Mouse (Mus musculus): Measurements from ENCODE around the gene Sez6. TPM values are rescaled to one million over a fixed set of nuclear protein-coding genes. Genes with fewer than 3 reads are reported as not detected.

Sez6 gene
- 0.30 and 0.61 TPM in 2 replicates for polyA plus RNA-seq (2012; rRNA removed; ENCODE audit: low replicate concordance)

DNA sequence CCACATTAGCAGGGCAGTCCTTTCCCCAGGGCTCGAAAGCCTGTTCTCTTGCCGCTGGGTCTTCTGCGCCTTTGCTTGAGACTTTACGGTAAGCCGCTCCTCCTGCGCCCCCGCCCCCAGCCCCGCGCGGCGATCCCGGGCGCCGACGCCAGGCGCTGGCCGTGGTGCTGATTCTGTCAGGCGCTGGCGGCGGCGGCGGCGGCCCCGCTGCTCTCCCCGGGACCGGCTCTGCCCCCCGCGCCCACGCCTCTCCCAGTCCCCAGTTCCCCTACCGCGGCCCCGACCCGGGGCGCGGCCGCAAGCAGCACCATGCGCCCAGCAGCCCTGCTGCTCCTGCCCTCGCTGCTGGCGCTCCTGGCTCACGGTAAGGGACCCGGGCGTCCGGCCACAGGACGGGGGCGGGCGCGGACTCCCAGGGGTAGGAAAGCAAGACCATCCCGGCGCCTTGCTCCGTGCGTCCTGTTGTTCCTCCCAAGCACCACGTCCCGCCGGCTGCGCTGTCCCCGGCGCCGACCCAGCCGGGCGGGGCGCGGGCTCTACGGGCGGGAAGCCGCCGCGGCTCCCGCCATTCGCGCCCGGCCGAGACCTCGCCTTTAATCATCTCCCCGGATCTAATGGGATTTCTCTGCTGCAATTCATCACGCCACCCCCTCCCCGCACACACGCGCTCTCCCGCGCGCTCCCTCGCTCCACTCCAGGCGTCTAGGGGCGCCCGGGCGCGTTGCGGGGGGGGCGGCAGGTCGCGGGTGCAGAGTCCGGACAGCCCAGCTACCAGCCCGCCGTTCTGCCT lies at the start of gene Sez6:
Sez6 (plus strand) TSS at position 50 of the 790 bp plus-strand sequence.

DNA sequence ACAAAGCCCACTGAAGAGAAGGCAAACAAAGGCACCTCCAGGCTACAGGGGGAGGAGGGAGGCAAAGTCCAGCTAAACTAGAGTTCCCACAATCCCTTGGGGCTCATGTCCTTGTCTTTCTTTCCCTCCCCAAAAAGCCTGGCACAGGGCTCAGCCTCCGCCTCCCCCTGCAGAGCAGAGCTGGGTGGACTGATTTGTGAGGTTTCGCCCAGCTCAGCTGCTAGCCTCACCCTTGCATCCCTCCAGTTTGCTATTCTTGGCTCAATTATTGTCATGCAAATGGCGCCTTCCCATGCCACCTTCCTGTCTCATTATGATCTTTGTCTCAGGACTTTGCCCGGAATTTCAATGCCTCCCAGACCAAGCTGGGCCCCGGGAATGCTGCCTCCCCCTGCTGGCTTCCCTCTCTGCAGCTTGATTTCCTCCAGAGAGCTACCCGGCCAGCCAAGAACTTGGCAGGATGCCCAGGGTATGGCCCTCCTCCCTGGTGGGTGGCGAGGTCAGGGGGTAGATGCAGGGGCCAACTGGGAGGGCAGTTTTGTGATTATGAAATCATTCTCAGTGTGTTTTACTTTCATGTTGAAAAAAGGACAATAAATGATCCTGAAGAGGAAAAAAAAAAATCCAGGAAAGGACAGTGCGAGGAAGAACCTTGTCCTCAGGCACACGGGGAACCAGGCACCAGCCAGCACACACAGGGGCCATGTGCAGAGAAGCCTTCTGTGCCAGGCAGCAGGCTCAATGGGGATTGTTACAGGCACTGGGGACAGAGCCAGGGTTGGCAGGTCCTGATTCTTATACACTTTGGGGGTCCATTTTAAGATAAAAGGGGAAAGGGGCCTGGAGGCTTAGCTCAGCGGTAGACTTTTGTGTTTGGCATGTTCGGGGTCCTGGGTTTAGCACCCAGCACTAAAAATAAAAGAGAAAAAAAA lies 36.5 kb upstream of the Sez6 start, which contains the start of gene Pipox:
Pipox (minus strand) TSS at position 310 of the 932 bp plus-strand sequence.

DNA sequence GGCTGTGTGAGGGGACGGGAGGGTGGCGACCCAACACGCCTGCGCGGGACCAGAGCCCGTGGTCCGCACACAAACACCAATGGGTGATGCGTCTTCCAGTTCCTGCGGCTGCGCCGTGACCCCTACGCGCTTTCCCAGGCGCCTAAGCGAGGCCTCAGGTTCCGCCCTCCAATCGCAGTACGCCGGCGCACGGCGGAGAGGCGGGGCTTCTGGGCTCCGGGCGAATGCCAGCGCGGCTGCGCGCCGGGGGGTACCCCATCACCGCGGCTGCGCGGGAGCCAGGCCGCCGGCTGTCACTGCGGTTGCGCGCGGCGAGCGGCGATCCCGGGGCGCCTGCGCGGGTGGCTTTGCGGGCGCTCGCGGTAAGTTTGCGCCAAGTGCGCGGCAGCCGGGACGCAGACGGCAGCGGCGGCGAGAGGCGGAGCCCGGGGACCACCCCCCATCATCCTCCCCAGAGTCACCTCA lies 51.9 kb downstream of the Sez6 start, which contains the start of gene Phf12:
Phf12 (plus strand) TSS at position 314 of the 465 bp plus-strand sequence.

Other genes starting within 250 kb of the Sez6 start
- gene Nufip2, start 244.6 kb upstream of the Sez6 start, polyA plus RNA-seq (2012; rRNA removed; ENCODE audit: low replicate concordance), result 6.3 and 10.8 TPM in 2 replicates
- gene Cryba1, start 205.5 kb upstream of the Sez6 start, polyA plus RNA-seq (2012; rRNA removed; ENCODE audit: low replicate concordance), result not detected in 2 replicates
- gene Myo18a, start 167.6 kb upstream of the Sez6 start, polyA plus RNA-seq (2012; rRNA removed; ENCODE audit: low replicate concordance), result 106 and 148 TPM in 2 replicates
- gene Gm10277, start 143.1 kb upstream of the Sez6 start, polyA plus RNA-seq (2012; rRNA removed; ENCODE audit: low replicate concordance), result not detected in 2 replicates
- 10.3 and 10.4 TPM in 2 replicates for gene Pipox, start 36.7 kb upstream of the Sez6 start, polyA plus RNA-seq (2012; rRNA removed; ENCODE audit: low replicate concordance)
- gene Phf12, start 52.0 kb downstream of the Sez6 start, polyA plus RNA-seq (2012; rRNA removed; ENCODE audit: low replicate concordance), result 27.3 and 36.2 TPM in 2 replicates
- gene Dhrs13, start 101.5 kb downstream of the Sez6 start, polyA plus RNA-seq (2012; rRNA removed; ENCODE audit: low replicate concordance), result 3.5 and 5.1 TPM in 2 replicates
- gene Flot2, start 107.1 kb downstream of the Sez6 start, polyA plus RNA-seq (2012; rRNA removed; ENCODE audit: low replicate concordance), result 18.4 and 20.2 TPM in 2 replicates
- 18.0 and 20.9 TPM in 2 replicates for gene Eral1, start 149.6 kb downstream of the Sez6 start, polyA plus RNA-seq (2012; rRNA removed; ENCODE audit: low replicate concordance)
- gene Fam222b, start 163.9 kb downstream of the Sez6 start, polyA plus RNA-seq (2012; rRNA removed; ENCODE audit: low replicate concordance), result 16.0 and 18.4 TPM in 2 replicates
- gene Traf4, start 234.8 kb downstream of the Sez6 start, polyA plus RNA-seq (2012; rRNA removed; ENCODE audit: low replicate concordance), result 110 and 140 TPM in 2 replicates
- gene Nek8, start 245.9 kb downstream of the Sez6 start, polyA plus RNA-seq (2012; rRNA removed; ENCODE audit: low replicate concordance), result 4.4 and 8.1 TPM in 2 replicates
- 13.9 and 16.6 TPM in 2 replicates for gene Tlcd1, start 245.9 kb downstream of the Sez6 start, polyA plus RNA-seq (2012; rRNA removed; ENCODE audit: low replicate concordance)

All from duodenum, adult 2 months (tissue).